Mouse (Mus musculus) cerebellum, adult 2 months (tissue): Measurements from ENCODE around the gene Ddr2.

Experiments
- CTCF ChIP-seq: fragments of 200-500 bp; IDR thresholded peaks from 2 replicates; pipeline ENCODE4 v1.5.1; 2011; ENCODE audit warnings: low read depth, mild to moderate bottlenecking, control low read depth, low read length, moderate library complexity, borderline replicate concordance; ENCODE audit not compliant: insufficient read depth
- POLR2A ChIP-seq: fragments of 200-500 bp; IDR thresholded peaks from 2 replicates; pipeline ENCODE4 v1.6.1; 2011; ENCODE audit warnings: low read length, control low read depth, borderline replicate concordance; ENCODE audit not compliant: insufficient read depth

DNA sequence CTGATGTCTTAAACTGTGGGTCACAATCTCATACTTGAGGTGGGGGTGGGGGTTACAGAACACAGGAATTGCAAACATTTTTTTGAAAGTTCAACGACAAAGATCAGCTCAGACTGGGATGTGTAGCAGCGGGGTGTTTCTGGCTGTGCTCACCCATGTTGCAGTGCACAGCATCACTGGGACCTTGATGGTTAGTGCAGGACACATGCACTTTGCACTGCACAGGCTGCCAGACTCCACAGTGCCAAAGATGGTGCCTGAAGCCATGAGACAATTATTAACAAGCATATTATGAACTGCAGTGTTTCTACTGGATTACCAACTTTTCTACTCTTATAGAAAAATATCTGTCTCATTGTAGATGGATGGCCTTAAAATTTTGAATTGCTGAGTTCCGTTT lies 78.9 kb downstream of the Ddr2 start:
- no peak for TF ChIP-seq CTCF
- TF ChIP-seq POLR2A = no peak
